Mouse (Mus musculus) CH12.LX (cell line): ENCODE data around the gene Gria4. TPM values are rescaled to one million over a fixed set of nuclear protein-coding genes. Genes with fewer than 3 reads are reported as not detected.

ENCODE experiments used
- DNase-seq: peaks from one replicate; pipeline ENCODE4 v3.0.0-alpha.2; 2013; ENCODE audit errors: extremely low read depth
- H3K27ac ChIP-seq: 2 replicates; pipeline ENCODE4 v1.5.1; 2012; ENCODE audit warnings: low read depth, mild to moderate bottlenecking, control low read depth, moderate library complexity; ENCODE audit not compliant: insufficient read depth
- H3K27me3 ChIP-seq: replicated peaks from 2 replicates; pipeline ENCODE3; 2012; ENCODE audit warnings: inconsistent platforms
- H3K36me3 ChIP-seq, 2 experiments: replicated peaks in 1 of 2; 2 replicates each; pipeline versions ENCODE3 to v1.6.1; 2012; ENCODE audit warnings: inconsistent platforms in 1 of 2, low read length in 1 of 2, mild to moderate bottlenecking in 1 of 2, mixed read lengths in 1 of 2, moderate library complexity in 1 of 2; ENCODE audit not compliant: control insufficient read depth in 1 of 2, insufficient read depth in 1 of 2
- H3K4me1 ChIP-seq, 2 experiments: 2 replicates each; pipeline ENCODE4 v1.6.1; 2012; ENCODE audit warnings: inconsistent platforms in 1 of 2, moderate library complexity in 1 of 2; ENCODE audit not compliant: insufficient read depth in 2 of 2, control insufficient read depth in 1 of 2
- H3K4me2 ChIP-seq: 2 replicates; pipeline ENCODE4 v1.6.1; 2012; ENCODE audit warnings: low read depth, mild to moderate bottlenecking, control low read depth; ENCODE audit not compliant: poor library complexity, insufficient read depth, severe bottlenecking
- H3K4me3 ChIP-seq, 3 experiments: fragments of 150-350 bp in 1 of 3; sonication (generic) in 1 of 3; replicated peaks in 1 of 3; 2 replicates each; pipeline versions ENCODE3 to v1.5.1; 2011 to 2012; ENCODE audit warnings: low read depth in 2 of 3, low read length in 2 of 3, mild to moderate bottlenecking in 2 of 3, moderate library complexity in 2 of 3, control low read depth in 1 of 3, improper control_type of control experiment in 1 of 3, inconsistent platforms in 1 of 3, mixed read lengths in 1 of 3; ENCODE audit not compliant: poor library complexity in 1 of 3
- H3K79me2 ChIP-seq: replicated peaks from 2 replicates; pipeline ENCODE4 v1.6.1; 2012; ENCODE audit warnings: mild to moderate bottlenecking, moderate library complexity; ENCODE audit not compliant: control insufficient read depth, poor library complexity, insufficient read depth, severe bottlenecking; ENCODE audit errors: extremely low read depth
- H3K9ac ChIP-seq: 2 replicates; pipeline ENCODE4 v1.6.1; 2012; ENCODE audit warnings: low read depth, mild to moderate bottlenecking, control low read depth, moderate library complexity; ENCODE audit not compliant: insufficient read depth
- H3K9me3 ChIP-seq: replicated peaks from 2 replicates; pipeline ENCODE3; 2012; ENCODE audit warnings: low read length, inconsistent platforms, mixed read lengths
- CHD2 ChIP-seq: IDR thresholded peaks from 2 replicates; pipeline ENCODE4 v1.6.1; 2011; ENCODE audit warnings: low read length, improper control_type of control experiment
- CTCF ChIP-seq, 2 experiments: IDR thresholded peaks in 1 of 2; conservative IDR thresholded peaks in 1 of 2; 2 replicates each; pipeline ENCODE4 v1.5.1; 2011 to 2012; ENCODE audit warnings: low read depth in 2 of 2, low read length in 2 of 2, improper control_type of control experiment in 1 of 2, inconsistent platforms in 1 of 2, mild to moderate bottlenecking in 1 of 2, moderate library complexity in 1 of 2
- E2F4 ChIP-seq: IDR thresholded peaks from 2 replicates; pipeline ENCODE4 v1.6.1; 2011; ENCODE audit warnings: low read depth, low read length, improper control_type of control experiment; ENCODE audit not compliant: insufficient replicate concordance
- EP300 ChIP-seq: IDR thresholded peaks from 2 replicates; pipeline ENCODE4 v1.6.1; 2011; ENCODE audit warnings: low read length, improper control_type of control experiment
- IRF4 ChIP-seq: IDR thresholded peaks from 2 replicates; pipeline ENCODE4 v1.6.1; 2014; ENCODE audit warnings: low read depth, mild to moderate bottlenecking, inconsistent platforms, low read length, improper control_type of control experiment
- JUND ChIP-seq: conservative IDR thresholded peaks from 2 replicates; pipeline ENCODE4 v1.6.1; 2011; ENCODE audit warnings: low read depth, low read length, improper control_type of control experiment
- MAZ ChIP-seq: IDR thresholded peaks from 2 replicates; pipeline ENCODE4 v1.6.1; 2012; ENCODE audit warnings: low read depth, mild to moderate bottlenecking, inconsistent platforms, low read length, improper control_type of control experiment, moderate library complexity
- MXI1 ChIP-seq: IDR thresholded peaks from 2 replicates; pipeline ENCODE4 v1.6.1; 2011; ENCODE audit warnings: mild to moderate bottlenecking, low read depth, low read length, improper control_type of control experiment
- MYC ChIP-seq: IDR thresholded peaks from 2 replicates; pipeline ENCODE4 v1.6.1; 2011; ENCODE audit warnings: low read depth, mild to moderate bottlenecking, improper control_type of control experiment, low read length
- NELFE ChIP-seq: IDR thresholded peaks from 2 replicates; pipeline ENCODE4 v1.6.1; 2011; ENCODE audit warnings: low read depth, low read length, improper control_type of control experiment
- PAX5 ChIP-seq: IDR thresholded peaks from 2 replicates; pipeline ENCODE4 v1.6.1; 2012; ENCODE audit warnings: low read length, inconsistent platforms, mixed read lengths
- RCOR1 ChIP-seq: conservative IDR thresholded peaks from 2 replicates; pipeline ENCODE4 v1.6.1; 2012; ENCODE audit warnings: low read depth, mild to moderate bottlenecking, inconsistent platforms, low read length, improper control_type of control experiment
- TCF12 ChIP-seq: IDR thresholded peaks from 2 replicates; pipeline ENCODE4 v1.6.1; 2014; ENCODE audit warnings: low read depth, mild to moderate bottlenecking, inconsistent platforms, low read length, improper control_type of control experiment
- USF2 ChIP-seq: conservative IDR thresholded peaks from 2 replicates; pipeline ENCODE4 v1.6.1; 2011; ENCODE audit warnings: low read depth, low read length, improper control_type of control experiment
- ZC3H11A ChIP-seq: IDR thresholded peaks from 2 replicates; pipeline ENCODE4 v1.6.1; 2012; ENCODE audit warnings: low read depth, mild to moderate bottlenecking, inconsistent platforms, low read length, improper control_type of control experiment
- ZMIZ1 ChIP-seq: IDR thresholded peaks from 2 replicates; pipeline ENCODE4 v1.6.1; 2012; ENCODE audit warnings: low read depth, mild to moderate bottlenecking, inconsistent platforms, low read length, improper control_type of control experiment
- ZNF384 ChIP-seq: IDR thresholded peaks from 2 replicates; pipeline ENCODE4 v1.6.1; 2012; ENCODE audit warnings: low read depth, low read length, improper control_type of control experiment, inconsistent platforms
- dilution Hi-C: fragments of 300-500 bp; cut with MboI; formaldehyde crosslinking; loops from 2 replicates; pipeline ENCODE4 v1.14.3; 2020; ENCODE audit warnings: low sequenced_read_pairs; ENCODE audit not compliant: extremely low pct_unique_long_range_greater_than_20kb, extremely low pct_ligation_motif_present
- in situ Hi-C: fragments of 300-500 bp; cut with MboI; formaldehyde crosslinking; loops from 3 replicates; pipeline ENCODE4 v1.14.3; 2019; ENCODE audit warnings: low sequenced_read_pairs, low pct_ligation_motif_present, low pct_unique_long_range_greater_than_20kb, mixed read lengths
- polyA plus RNA-seq: library from polyadenylated mRNA; unstranded; fragments of >175 nt; gene quantifications from 2 replicates; pipeline ENCODE4 v1.2.1, GENCODE M21; 2012; ENCODE audit warnings: low read depth; ENCODE audit not compliant: insufficient read length
- total RNA-seq, 2 experiments: library from RNA; depleted of rRNA; stranded (reverse); fragments of 300-350 nt in 1 of 2; fragments of >200 nt in 1 of 2; gene quantifications; 2 replicates each; pipeline ENCODE4 v1.2.3; 2012 to 2014

The Gria4 gene
- total and polyA plus RNA-seq, 3 experiments, result not detected

GRCm38 (mm10) chr9:4615286-4615685 lies 180.7 kb downstream of the Gria4 start:
- Histone ChIP-seq H3K4me3 (no peak overlapping the region), H3K9ac (no peak overlapping the region), H3K27ac (no peak overlapping the region), H3K27me3 (no peaks in the 10 kb centered on the region), H3K36me3 (no peaks in the 10 kb centered on the region), H3K79me2 (no peaks in the 10 kb centered on the region), H3K9me3 (no peaks in the 10 kb centered on the region), H3K4me2 (no peak overlapping the region), H3K4me1 (peaks cover 0 to 4% of the 10 kb centered on the region in 2 experiments; a peak in 2 of 4 replicates)
- no peak for DNase-seq
- dilution Hi-C loops, result no loop called here
- in situ Hi-C loops, result no loop called here
- no peak for TF ChIP-seq CTCF (conservative IDR thresholded peaks at IDR 0.05 in 1 of 2, IDR thresholded peaks at IDR 0.05 in 1 of 2; ENCODE audit: low read depth in 2 of 2, low read length in 2 of 2)
- no peak for TF ChIP-seq ZMIZ1
- no peak for TF ChIP-seq MYC
- TF ChIP-seq MAZ, result no peak
- no peak for TF ChIP-seq RCOR1
- no peak for TF ChIP-seq E2F4
- no peak for TF ChIP-seq USF2
- TF ChIP-seq ZC3H11A, result no peak
- TF ChIP-seq MXI1, result no peak

GRCm38 (mm10) chr9:4605354-4605753 lies 190.7 kb downstream of the Gria4 start:
- Histone ChIP-seq H3K4me1 (peaks cover 0 to 5% of the 10 kb centered on the region in 2 experiments; a peak in 2 of 4 replicates), H3K9ac (no peak overlapping the region), H3K79me2 (no peaks in the 10 kb centered on the region), H3K27me3 (no peaks in the 10 kb centered on the region), H3K27ac (no peak overlapping the region), H3K4me2 (no peak overlapping the region), H3K9me3 (no peaks in the 10 kb centered on the region), H3K36me3 (no peaks in the 10 kb centered on the region), H3K4me3 (no peak overlapping the region)
- DNase-seq, result no peak
- in situ Hi-C loops, result no loop called here
- dilution Hi-C loops, result no loop called here
- no peak for TF ChIP-seq JUND
- TF ChIP-seq RCOR1, result no peak

- Histone ChIP-seq H3K9ac (no peak overlapping the region), H3K4me3 (no peak overlapping the region), H3K4me1 (peaks cover 0 to 5% of the 10 kb centered on the region in 2 experiments; a peak in 2 of 4 replicates), H3K79me2 (no peaks in the 10 kb centered on the region), H3K27me3 (no peaks in the 10 kb centered on the region), H3K9me3 (no peaks in the 10 kb centered on the region), H3K36me3 (no peaks in the 10 kb centered on the region), H3K27ac (no peak overlapping the region), H3K4me2 (no peak overlapping the region)
- no peak for DNase-seq
- in situ Hi-C loops (no loop called here), dilution Hi-C loops (no loop called here)
- no peak for TF ChIP-seq NELFE
- TF ChIP-seq E2F4, result no peak
- no peak for TF ChIP-seq ZNF384
- no peak for TF ChIP-seq TCF12
- TF ChIP-seq IRF4, result no peak
- TF ChIP-seq CTCF (conservative IDR thresholded peaks at IDR 0.05 in 1 of 2, IDR thresholded peaks at IDR 0.05 in 1 of 2; ENCODE audit: low read depth in 2 of 2, low read length in 2 of 2), result no peak
- TF ChIP-seq EP300, result no peak
- TF ChIP-seq CHD2, result no peak
- no peak for TF ChIP-seq PAX5
- TF ChIP-seq, all 38 proteins: peak for 0
These were observed 191.8 kb downstream of the Gria4 start for GRCm38 (mm10) chr9:4604236-4604635.
